Mouse (Mus musculus) cortical plate, adult 2 months (tissue): ENCODE measurements around the gene Olfr155.

Experiments
- CTCF ChIP-seq: fragments of 200-500 bp; IDR thresholded peaks from 2 replicates; pipeline ENCODE4 v1.5.1; 2011; ENCODE audit warnings: mild to moderate bottlenecking, control low read depth, low read length; ENCODE audit not compliant: insufficient read depth; ENCODE audit errors: extremely low read depth
- POLR2A ChIP-seq: fragments of 200-500 bp; IDR thresholded peaks from 2 replicates; pipeline ENCODE4 v1.6.1; 2011; ENCODE audit warnings: mild to moderate bottlenecking, low read length, control low read depth; ENCODE audit not compliant: insufficient read depth; ENCODE audit errors: extremely low read depth

GRCm38 (mm10) chr4:43877230-43877629 lies 25.9 kb downstream of the Olfr155 start:
- TF ChIP-seq CTCF (no peak), POLR2A (no peak)
